Mouse (Mus musculus): Measurements from ENCODE around the gene Tigd3.
A peak's percentile ranks its signal among the peaks of the same experiment; 100 is the strongest.

The Tigd3 gene

DNA sequence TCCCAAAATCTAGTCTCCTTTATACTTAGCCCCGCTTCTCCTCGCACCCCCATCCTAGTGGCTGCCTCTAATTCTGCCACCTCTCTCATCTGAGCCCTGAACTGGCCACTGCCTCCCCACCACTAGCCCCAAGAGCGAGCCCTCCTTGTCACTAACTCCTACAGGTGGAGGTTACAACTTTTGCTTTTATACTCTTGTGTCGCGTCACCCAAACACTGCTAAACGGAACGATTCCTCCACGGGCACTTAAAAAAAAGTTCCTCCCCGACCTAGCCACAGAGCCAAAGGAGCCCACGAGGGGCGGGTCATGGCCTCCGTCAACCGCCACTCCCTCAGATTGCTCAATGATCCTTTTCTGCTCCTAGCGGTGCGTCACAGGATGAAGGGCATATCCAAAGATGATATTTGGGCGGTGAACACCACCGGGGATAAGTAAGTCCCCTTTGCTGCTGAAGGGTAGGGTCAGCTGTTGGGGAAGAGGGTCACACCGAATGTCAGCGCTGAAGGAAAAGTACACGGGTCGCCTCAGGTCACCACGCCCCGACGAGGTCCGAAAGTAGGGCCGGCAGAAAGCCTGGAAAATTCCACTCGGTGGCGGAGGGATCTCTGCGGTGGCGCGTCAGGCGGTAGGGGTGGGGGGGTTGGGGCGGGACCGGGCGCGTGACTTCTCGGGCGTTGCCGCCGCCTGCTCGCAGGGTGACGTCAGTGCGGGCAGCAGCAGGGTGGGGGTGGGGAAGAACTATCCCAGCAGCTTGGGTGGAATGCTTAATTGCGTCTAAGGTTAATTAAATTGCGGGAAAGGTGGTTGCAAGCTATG, 48.4 kb downstream of the Tigd3 start:
- peak; percentile 96 to 97 for DNase-seq

- no peak for DNase-seq
These were observed 49.1 kb downstream of the Tigd3 start for GRCm38 (mm10) chr19:5844831-5845318.

- peak in 1 of 2 experiments; percentile 49 for DNase-seq
These were observed 49.9 kb downstream of the Tigd3 start for GRCm38 (mm10) chr19:5843781-5844691.

DNA sequence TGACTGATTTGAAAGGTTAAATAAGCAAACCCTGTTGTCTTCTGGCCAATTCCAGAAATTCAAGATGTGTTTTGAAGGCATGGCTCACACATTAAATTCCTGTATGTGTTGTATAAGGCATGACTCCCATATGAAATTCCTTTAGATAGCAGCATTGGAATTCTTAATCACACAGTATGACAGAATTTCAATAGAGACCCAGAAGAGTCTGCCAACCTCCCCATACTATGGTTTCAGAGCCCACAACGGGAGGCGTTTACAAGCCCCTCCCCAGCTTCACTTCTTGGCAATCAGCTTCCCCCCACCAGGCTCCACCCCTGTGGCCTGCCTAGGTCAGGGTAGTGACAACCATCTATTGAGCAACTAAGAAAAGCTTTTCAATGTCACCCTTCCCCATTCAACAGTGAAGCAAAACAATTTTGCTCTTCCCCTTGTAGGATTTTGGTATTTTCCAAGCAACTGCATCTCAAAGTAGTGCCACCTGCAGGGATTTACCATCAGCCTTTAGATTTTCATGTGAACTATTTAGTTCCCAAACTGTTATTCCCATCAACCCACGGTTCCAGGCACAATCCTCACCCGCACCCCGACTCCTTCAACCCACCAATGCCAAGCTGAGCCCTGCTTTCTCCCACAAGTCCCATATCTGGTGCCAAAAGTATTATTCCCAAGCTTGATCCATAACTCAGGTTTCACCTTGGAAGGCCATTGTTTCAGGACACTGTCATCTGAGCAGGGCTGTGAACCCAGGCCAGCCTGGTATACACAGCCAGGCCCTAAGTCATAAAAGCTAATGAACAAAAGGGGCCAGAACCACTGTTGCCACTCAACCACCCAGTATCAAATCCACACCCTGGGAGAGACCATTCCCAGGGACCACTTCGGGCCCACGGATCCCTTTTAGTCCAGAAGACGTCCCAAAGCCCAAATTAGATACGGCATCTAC, 50.9 kb downstream of the Tigd3 start:
- no peak for DNase-seq

DNA sequence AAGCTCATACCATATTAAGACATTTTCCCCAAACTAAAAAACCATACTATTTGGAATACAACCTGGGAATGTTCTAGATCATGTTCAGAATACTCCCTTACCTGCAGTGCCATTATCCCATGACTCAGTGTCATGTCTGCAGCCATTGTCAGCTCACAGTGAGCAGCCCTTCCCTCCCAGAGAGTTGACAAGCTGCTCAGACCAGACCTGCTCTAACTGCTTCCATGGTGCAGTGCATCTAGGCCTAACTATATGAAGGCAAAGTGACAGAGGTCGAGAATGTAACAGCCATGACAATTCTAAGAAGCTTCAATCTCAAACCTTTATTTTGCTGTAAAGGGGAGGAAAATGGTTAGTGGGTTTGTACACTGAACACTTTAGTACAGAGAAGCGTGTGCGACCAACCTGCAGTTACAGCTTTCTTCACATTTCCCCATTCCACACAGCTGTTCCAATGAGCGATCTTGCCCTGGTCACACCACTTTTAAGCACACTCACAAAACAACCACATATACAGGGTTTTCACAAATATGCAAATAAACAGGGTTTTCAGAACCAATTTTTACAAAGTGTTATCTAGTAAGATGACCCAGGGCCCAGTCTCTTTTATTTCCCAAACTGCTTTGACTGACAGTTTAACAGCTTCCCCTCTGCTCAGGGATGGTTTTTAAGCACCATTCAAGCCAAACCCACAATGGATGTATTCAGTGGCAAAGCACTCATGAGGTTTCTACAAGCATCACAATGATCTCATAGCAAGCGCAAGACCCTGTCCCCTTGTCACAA, 51.8 kb downstream of the Tigd3 start:
- peak in 1 of 2 experiments; percentile 28 for DNase-seq

- no peak for DNase-seq
These were observed 52.5 kb downstream of the Tigd3 start for GRCm38 (mm10) chr19:5841389-5841946.

All from cerebellum, postnatal 25 days (tissue).